Mouse (Mus musculus) erythroblast, embryonic 14.5 days (primary cell): Measurements from ENCODE around the gene Gpr180. TPM values are rescaled to one million over a fixed set of nuclear protein-coding genes. Genes with fewer than 3 reads are reported as not detected.
"Not testable (repeated sequence)": the region's sequence is repeated elsewhere in the genome, so short reads cannot be mapped to it uniquely, and the experiment has no call there.

ENCODE experiments used
- H3K27me3 ChIP-seq: 2 replicates; pipeline ENCODE4 v1.6.1; 2012; ENCODE audit warnings: inconsistent platforms; ENCODE audit not compliant: control insufficient read depth
- H3K36me3 ChIP-seq: 2 replicates; pipeline ENCODE4 v1.6.1; 2012; ENCODE audit warnings: mild to moderate bottlenecking, inconsistent platforms; ENCODE audit not compliant: control insufficient read depth
- H3K4me1 ChIP-seq: 2 replicates; pipeline ENCODE4 v1.6.1; 2012; ENCODE audit warnings: inconsistent platforms; ENCODE audit not compliant: control insufficient read depth
- H3K4me3 ChIP-seq: replicated peaks from 2 replicates; pipeline ENCODE3; 2012; ENCODE audit warnings: moderate library complexity, mild to moderate bottlenecking, inconsistent platforms
- H3K9me3 ChIP-seq: 2 replicates; pipeline ENCODE4 v1.6.1; 2012; ENCODE audit warnings: low read length, inconsistent platforms, mixed read lengths; ENCODE audit not compliant: control insufficient read depth
- GATA1 ChIP-seq: IDR thresholded peaks from 2 replicates; pipeline ENCODE4 v1.6.1; 2012; ENCODE audit warnings: low read length, inconsistent platforms, mixed read lengths
- TAL1 ChIP-seq: IDR thresholded peaks from 3 replicates; pipeline ENCODE4 v1.6.1; 2012; ENCODE audit warnings: low read length, inconsistent platforms, mixed read lengths
- polyA plus RNA-seq: library from polyadenylated mRNA; stranded (reverse); fragments of >175 nt; gene quantifications from 2 replicates; pipeline ENCODE4 v1.2.3, GENCODE M21; 2012

The Gpr180 gene
- 0.04 and 0.07 TPM in 2 replicates for polyA plus RNA-seq

GRCm38 (mm10) chr14:118136744-118137452 lies at the start of gene Gpr180:
Gene Gpr180 (plus strand): TSS chr14:118137158.
- Histone ChIP-seq H3K27me3 (peaks cover 7% of the 10 kb centered on the region), H3K36me3 (peaks cover 19% of the 10 kb centered on the region), H3K9me3 (no peaks in the 10 kb centered on the region; the same call in 1 of the 2 replicates), H3K4me3 (peak within 1 kb of the TSS; percentile 76), H3K4me1 (peaks cover 36% of the 10 kb centered on the region)
- TF ChIP-seq TAL1, result no peak
- TF ChIP-seq GATA1, result no peak

- TF ChIP-seq GATA1, result no peak
- TF ChIP-seq TAL1, result no peak
Measured at GRCm38 (mm10) chr14:118088437-118089207, 48.3 kb upstream of the Gpr180 start.

GRCm38 (mm10) chr14:118089215-118089805 lies 47.6 kb upstream of the Gpr180 start:
- Histone ChIP-seq H3K4me1 (peaks cover 17% of the 10 kb centered on the region), H3K27me3 (peaks cover 4% of the 10 kb centered on the region; the same call in 1 of the 2 replicates), H3K4me3 (peak overlapping the region; percentile 77), H3K9me3 (no peaks in the 10 kb centered on the region), H3K36me3 (no peaks in the 10 kb centered on the region)
- TF ChIP-seq TAL1, result no peak
- TF ChIP-seq GATA1, result no peak

More at GRCm38 (mm10) chr14:118088437-118089207, 48.3 kb upstream of the Gpr180 start:
- H3K9me3 ChIP-seq, result no peaks in the 10 kb centered on the region
- peak overlapping the region; percentile 77 for H3K4me3 ChIP-seq
- H3K36me3 ChIP-seq, result no peaks in the 10 kb centered on the region
- H3K27me3 ChIP-seq, result peaks cover 4% of the 10 kb centered on the region; the same call in 1 of the 2 replicates
- peaks cover 17% of the 10 kb centered on the region for H3K4me1 ChIP-seq

- Histone ChIP-seq H3K9me3 (no peaks in the 10 kb centered on the region), H3K36me3 (no peaks in the 10 kb centered on the region), H3K27me3 (peaks cover 4% of the 10 kb centered on the region; the same call in 1 of the 2 replicates), H3K4me1 (peaks cover 17% of the 10 kb centered on the region), H3K4me3 (peak overlapping the region; percentile 77)
- TF ChIP-seq GATA1 (no peak), TAL1 (no peak)
Measured at GRCm38 (mm10) chr14:118089806-118090392, 47.1 kb upstream of the Gpr180 start.

- no peaks in the 10 kb centered on the region for H3K36me3 ChIP-seq
- no peak for TF ChIP-seq TAL1
- TF ChIP-seq GATA1, result no peak
- no peaks in the 10 kb centered on the region for H3K27me3 ChIP-seq
- peaks cover 3% of the 10 kb centered on the region for H3K4me1 ChIP-seq
- no peak overlapping the region for H3K4me3 ChIP-seq
- H3K9me3 ChIP-seq, result no peaks in the 10 kb centered on the region
Measured at GRCm38 (mm10) chr14:118098265-118098664, 38.7 kb upstream of the Gpr180 start.

GRCm38 (mm10) chr14:118101227-118101990 lies 35.5 kb upstream of the Gpr180 start:
- no peak for TF ChIP-seq TAL1
- no peak for TF ChIP-seq GATA1
- Histone ChIP-seq H3K4me3 (no peak overlapping the region), H3K4me1 (peaks cover 3% of the 10 kb centered on the region), H3K27me3 (no peaks in the 10 kb centered on the region), H3K9me3 (no peaks in the 10 kb centered on the region), H3K36me3 (no peaks in the 10 kb centered on the region)

GRCm38 (mm10) chr14:118107479-118107878 lies 29.5 kb upstream of the Gpr180 start:
- H3K4me1 ChIP-seq, result peaks cover 21% of the 10 kb centered on the region

GRCm38 (mm10) chr14:118113116-118113515 lies 23.8 kb upstream of the Gpr180 start:
- Histone ChIP-seq H3K27me3 (no peaks in the 10 kb centered on the region), H3K4me1 (peaks cover 8% of the 10 kb centered on the region), H3K36me3 (peaks cover 63% of the 10 kb centered on the region), H3K9me3 (no peaks in the 10 kb centered on the region), H3K4me3 (no peak overlapping the region)
- TF ChIP-seq TAL1, result no peak
- TF ChIP-seq GATA1, result no peak

More at GRCm38 (mm10) chr14:118107479-118107878, 29.5 kb upstream of the Gpr180 start:
- H3K27me3 ChIP-seq, H3K9me3 ChIP-seq, H3K4me3 ChIP-seq: not testable (repeated sequence)
- H3K36me3 ChIP-seq, result peaks cover 14% of the 10 kb centered on the region
